Mouse (Mus musculus) kidney, postnatal 0 days (tissue): ENCODE results near the gene Fgf5. TPM values are rescaled to one million over a fixed set of nuclear protein-coding genes. Genes with fewer than 3 reads are reported as not detected.

ENCODE experiments used
- ATAC-seq: fragments of 200-750 bp; cut with Nextera tagmentation; replicated peaks from 2 replicates; pipeline ENCODE4 v1.8.0; 2017; ENCODE audit warnings: low read depth, moderate number of reproducible peaks, moderate TSS enrichment, moderate library complexity; ENCODE audit not compliant: low FRiP score
- DNase-seq: peaks from one replicate; pipeline ENCODE4 v3.0.0-alpha.2; 2016; ENCODE audit warnings: low spot score
- H3K27ac ChIP-seq: fragments of 300-500 bp; sonication (generic); 2 replicates; pipeline ENCODE4 v1.5.1; 2014; ENCODE audit warnings: mild to moderate bottlenecking
- H3K27me3 ChIP-seq: fragments of 300-500 bp; sonication (generic); 2 replicates; pipeline ENCODE4 v1.6.1; 2014; ENCODE audit warnings: low read length, mixed read lengths; ENCODE audit not compliant: insufficient read depth
- H3K36me3 ChIP-seq: fragments of 300-500 bp; sonication (generic); 2 replicates; pipeline ENCODE4 v1.6.1; 2014; ENCODE audit warnings: low read length, mixed read lengths; ENCODE audit not compliant: insufficient read depth
- H3K4me1 ChIP-seq: fragments of 300-500 bp; sonication (generic); replicated peaks from 2 replicates; pipeline ENCODE4 v1.6.1; 2014; ENCODE audit warnings: antibody characterized with exemption, low read length, mixed read lengths; ENCODE audit not compliant: insufficient read depth
- H3K4me2 ChIP-seq: fragments of 300-500 bp; sonication (generic); 2 replicates; pipeline ENCODE4 v1.6.1; 2014; ENCODE audit warnings: mild to moderate bottlenecking, low read length, moderate library complexity, mixed read lengths
- H3K4me3 ChIP-seq: fragments of 300-500 bp; sonication (generic); replicated peaks from 2 replicates; pipeline ENCODE4 v1.5.1; 2014; ENCODE audit warnings: low read depth, low read length
- H3K9ac ChIP-seq: fragments of 300-500 bp; sonication (generic); 2 replicates; pipeline ENCODE4 v1.6.1; 2014; ENCODE audit warnings: low read depth, low read length
- H3K9me3 ChIP-seq: fragments of 300-500 bp; sonication (generic); replicated peaks from 2 replicates; pipeline ENCODE4 v1.6.1; 2016; ENCODE audit warnings: low read length, inconsistent platforms, mixed read lengths
- CTCF ChIP-seq: IDR thresholded peaks from 2 replicates; pipeline ENCODE4 v1.5.1; 2016; ENCODE audit warnings: antibody characterized with exemption, low read depth, mild to moderate bottlenecking, moderate library complexity
- WGBS: fragments of 180-500 bp; shearing (Covaris S2); extraction: QIAGEN DNeasy Blood & Tissue Kit; methylation state at CpG from one replicate; pipeline ENCODE4 v1.1.7; 2014; 5-methylcytosine and 5-hydroxymethylcytosine counted together
- polyA plus RNA-seq: library from polyadenylated mRNA; unstranded; fragments of >200 nt; fragmentation: Nextera tagmentation; extraction: Ambion mirVana; gene quantifications from 2 replicates; pipeline ENCODE4 v1.2.1, GENCODE M21; 2015

Gene Fgf5
- not detected in 2 replicates for polyA plus RNA-seq

GRCm38 (mm10) chr5:98253838-98254821 lies at the start of gene Fgf5:
Fgf5 (plus strand) TSS chr5:98254184.
- no peak within 1 kb of the TSS for H3K27ac ChIP-seq
- ATAC-seq = peak; percentile 71
- peak within 1 kb of the TSS; percentile 49 for H3K4me3 ChIP-seq
- H3K9me3 ChIP-seq = no peaks in the 10 kb centered on the region
- no peaks in the 10 kb centered on the region for H3K36me3 ChIP-seq
- 0 out of 2 replicates have a peak within 1 kb of the TSS, but pooled peaks have one; percentile 31 for H3K9ac ChIP-seq
- H3K27me3 ChIP-seq = peaks cover 26% of the 10 kb centered on the region
- no peak for TF ChIP-seq CTCF
- WGBS = under 1% methylated on average over 71 of the region's 80 CpGs
- no peaks in the 10 kb centered on the region for H3K4me1 ChIP-seq
- H3K4me2 ChIP-seq = peak within 1 kb of the TSS; percentile 98
- peak; percentile 54 for DNase-seq

- WGBS = 52% methylated on average over 4 of the region's 4 CpGs
- ATAC-seq (no peak), DNase-seq (no peak)
- H3K27ac ChIP-seq = no peak overlapping the region
- no peak overlapping the region for H3K9ac ChIP-seq
- 0 out of 2 replicates have a peak, but pooled peaks have one; percentile 29 for TF ChIP-seq CTCF
- no peaks in the 10 kb centered on the region for H3K36me3 ChIP-seq
- H3K27me3 ChIP-seq = no peaks in the 10 kb centered on the region
- H3K4me3 ChIP-seq = no peak overlapping the region
- no peaks in the 10 kb centered on the region for H3K9me3 ChIP-seq
- no peak overlapping the region for H3K4me2 ChIP-seq
- no peaks in the 10 kb centered on the region for H3K4me1 ChIP-seq
Measured at GRCm38 (mm10) chr5:98212501-98212900, 41.5 kb upstream of the Fgf5 start.

- WGBS = 84% methylated on average over 4 of the region's 4 CpGs
- Histone ChIP-seq H3K4me3 (no peak overlapping the region), H3K4me1 (no peaks in the 10 kb centered on the region), H3K4me2 (no peak overlapping the region), H3K27ac (no peak overlapping the region), H3K27me3 (no peaks in the 10 kb centered on the region), H3K9ac (no peak overlapping the region), H3K36me3 (no peaks in the 10 kb centered on the region), H3K9me3 (no peaks in the 10 kb centered on the region)
- no peak for TF ChIP-seq CTCF
- ATAC-seq (no peak), DNase-seq (no peak)
Measured at GRCm38 (mm10) chr5:98221956-98222355, 32.0 kb upstream of the Fgf5 start.

- no peaks in the 10 kb centered on the region for H3K36me3 ChIP-seq
- H3K27ac ChIP-seq = no peak overlapping the region
- 83% methylated on average over 2 of the region's 2 CpGs for WGBS
- no peak overlapping the region for H3K4me2 ChIP-seq
- no peak for DNase-seq
- TF ChIP-seq CTCF = no peak
- no peak for ATAC-seq
- H3K27me3 ChIP-seq = no peaks in the 10 kb centered on the region
- H3K9me3 ChIP-seq = no peaks in the 10 kb centered on the region
- no peaks in the 10 kb centered on the region for H3K4me1 ChIP-seq
- H3K9ac ChIP-seq = no peak overlapping the region
- no peak overlapping the region for H3K4me3 ChIP-seq
Measured at GRCm38 (mm10) chr5:98226710-98227109, 27.3 kb upstream of the Fgf5 start.

GRCm38 (mm10) chr5:98229456-98229855 lies 24.5 kb upstream of the Fgf5 start:
- H3K36me3 ChIP-seq = no peaks in the 10 kb centered on the region
- H3K9ac ChIP-seq = no peak overlapping the region
- no peaks in the 10 kb centered on the region for H3K9me3 ChIP-seq
- WGBS = 86% methylated on average over 6 of the region's 6 CpGs
- no peaks in the 10 kb centered on the region for H3K27me3 ChIP-seq
- no peak overlapping the region for H3K4me3 ChIP-seq
- no peak overlapping the region for H3K4me2 ChIP-seq
- no peak for TF ChIP-seq CTCF
- ATAC-seq (no peak), DNase-seq (no peak)
- H3K4me1 ChIP-seq = no peaks in the 10 kb centered on the region
- H3K27ac ChIP-seq = no peak overlapping the region

- no peaks in the 10 kb centered on the region for H3K4me1 ChIP-seq
- H3K4me3 ChIP-seq = no peak overlapping the region
- no peaks in the 10 kb centered on the region for H3K9me3 ChIP-seq
- H3K36me3 ChIP-seq = no peaks in the 10 kb centered on the region
- ATAC-seq (no peak), DNase-seq (no peak)
- H3K27ac ChIP-seq = no peak overlapping the region
- H3K27me3 ChIP-seq = no peaks in the 10 kb centered on the region
- H3K4me2 ChIP-seq = no peak overlapping the region
- WGBS = 79% methylated on average over 6 of the region's 6 CpGs
- no peak overlapping the region for H3K9ac ChIP-seq
- no peak for TF ChIP-seq CTCF
Measured at GRCm38 (mm10) chr5:98238466-98238865, 15.5 kb upstream of the Fgf5 start.
